Mouse (Mus musculus) right cerebral cortex, postnatal 10 days (tissue): ENCODE measurements at regions not wholly inside any gene's neighbourhood (a gene's known extent, or its start where the extent isn't known, plus 50 kb on each side); places are given as distances from the start of the nearest gene placed in this dataset.

Experiments used
- DNase-seq, 2 experiments: peaks; one replicate each; pipeline ENCODE4 v3.0.0; 2021; ENCODE audit warnings: low spot score in 2 of 2

DNA sequence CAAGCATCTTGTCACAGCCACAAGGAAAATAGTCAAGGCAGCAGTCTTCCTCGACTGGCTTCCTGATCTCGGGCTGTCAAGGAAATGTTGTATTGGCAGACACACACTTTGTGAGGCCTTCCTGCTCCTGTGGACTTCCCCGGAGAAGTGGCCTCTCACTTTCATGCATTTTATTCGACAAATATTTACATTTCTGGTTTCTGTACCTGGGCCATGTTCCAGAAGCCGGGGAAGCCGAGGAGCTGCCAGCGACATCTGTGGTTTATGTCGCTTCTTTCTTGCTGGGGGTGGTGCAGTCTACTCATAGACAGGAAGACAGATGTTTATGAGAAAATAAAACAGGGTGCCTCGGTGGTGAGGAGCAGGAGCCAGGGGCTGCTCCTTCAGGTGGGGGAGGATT is 372.5 kb upstream of the Kcnab2 start:
- DNase-seq = no peak

DNA sequence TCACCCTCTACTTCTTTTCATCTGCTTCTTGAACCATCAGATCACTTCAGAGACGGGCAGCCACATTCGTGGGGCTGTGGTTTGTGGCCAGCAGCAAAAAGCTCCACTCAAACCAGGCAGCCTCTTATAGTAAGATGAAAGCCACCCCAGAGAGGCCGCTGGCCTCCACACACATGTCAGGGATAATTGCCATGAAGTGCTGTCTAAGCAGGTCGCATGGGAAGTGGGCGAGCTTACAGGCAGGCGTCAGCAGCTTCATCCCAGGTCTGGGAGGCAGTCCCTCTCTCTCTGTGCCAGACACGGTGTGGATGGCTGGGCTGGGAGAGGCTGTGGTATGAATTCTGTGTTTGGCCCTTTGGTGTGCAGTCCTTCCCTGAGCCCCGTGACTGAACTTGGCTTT is 358.4 kb upstream of the Kcnab2 start:
- DNase-seq = no peak

DNA sequence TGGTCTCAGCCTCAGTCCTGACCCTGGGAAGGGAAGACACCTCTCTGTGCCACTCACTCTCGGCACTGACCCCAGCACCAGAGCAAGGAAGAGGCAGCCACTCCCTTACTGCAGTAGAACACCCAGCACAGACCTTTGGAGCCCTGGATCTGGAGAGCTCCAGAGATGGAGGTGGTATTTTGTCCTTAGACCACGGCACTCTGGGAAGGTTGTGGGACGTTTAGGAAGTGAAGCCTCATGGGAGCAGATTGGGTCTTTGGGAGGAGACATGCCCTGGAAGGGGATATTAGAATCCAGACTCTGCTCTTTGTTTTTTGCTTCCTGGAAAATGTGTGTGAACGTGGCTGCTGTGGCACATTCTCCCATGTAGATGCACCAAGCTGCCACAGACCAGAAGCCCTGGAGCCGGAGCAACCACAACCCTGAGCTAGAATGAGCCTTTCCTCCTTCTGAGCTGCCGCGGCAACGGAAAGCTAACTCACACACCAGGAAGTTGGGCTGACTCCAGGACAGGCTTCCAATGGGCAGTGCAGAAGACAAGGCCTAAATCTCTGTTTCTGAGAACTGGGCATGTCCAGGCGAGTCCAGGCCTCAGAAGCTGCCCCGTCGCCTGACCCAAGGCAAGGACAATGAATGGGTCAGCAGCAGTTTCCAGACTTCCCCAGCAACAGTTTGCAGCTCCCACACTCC is 356.9 kb upstream of the Kcnab2 start:
- no peak for DNase-seq

DNA sequence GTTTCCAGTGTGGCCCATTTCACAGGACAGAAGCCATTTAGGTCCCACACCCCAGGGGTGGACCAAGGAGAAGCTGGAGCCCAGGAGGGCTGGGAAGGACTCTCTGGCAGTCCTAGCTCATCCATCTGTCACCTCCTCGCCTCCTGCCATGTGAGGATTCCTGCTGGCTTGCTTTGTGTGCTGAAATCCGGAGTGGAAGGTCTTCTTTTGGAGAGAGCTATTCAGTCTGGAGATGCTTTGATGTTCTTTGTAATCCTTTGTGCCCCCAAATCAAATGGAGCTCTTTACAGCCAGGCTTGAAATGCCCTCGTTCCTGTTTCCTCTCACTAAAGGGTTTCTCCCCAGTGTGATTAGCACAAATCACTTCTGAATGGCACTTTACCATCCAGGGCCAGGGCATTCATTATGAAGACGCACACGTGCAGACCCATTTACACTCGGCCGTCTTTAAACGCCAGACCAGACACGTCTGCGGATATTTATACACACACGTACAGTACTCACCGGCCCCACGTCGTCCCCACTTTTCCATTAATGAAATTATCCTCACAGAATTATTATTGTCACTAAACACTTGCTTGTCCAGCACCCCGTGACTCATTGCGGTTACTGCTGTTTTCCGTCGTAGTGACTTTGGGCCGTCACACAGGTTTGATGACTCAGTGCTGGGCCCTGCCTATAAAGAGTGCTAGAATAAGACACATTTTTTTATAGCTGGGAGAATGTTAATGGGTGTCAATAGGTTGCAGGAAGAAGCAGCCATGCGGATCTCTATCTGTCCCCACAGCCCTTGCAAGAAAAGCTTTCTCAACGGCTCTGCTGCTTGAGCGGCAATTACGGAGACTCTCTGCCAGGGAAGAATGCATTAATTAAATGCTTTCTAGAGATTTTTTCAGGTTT is 356.0 kb upstream of the Kcnab2 start:
- no peak for DNase-seq

DNA sequence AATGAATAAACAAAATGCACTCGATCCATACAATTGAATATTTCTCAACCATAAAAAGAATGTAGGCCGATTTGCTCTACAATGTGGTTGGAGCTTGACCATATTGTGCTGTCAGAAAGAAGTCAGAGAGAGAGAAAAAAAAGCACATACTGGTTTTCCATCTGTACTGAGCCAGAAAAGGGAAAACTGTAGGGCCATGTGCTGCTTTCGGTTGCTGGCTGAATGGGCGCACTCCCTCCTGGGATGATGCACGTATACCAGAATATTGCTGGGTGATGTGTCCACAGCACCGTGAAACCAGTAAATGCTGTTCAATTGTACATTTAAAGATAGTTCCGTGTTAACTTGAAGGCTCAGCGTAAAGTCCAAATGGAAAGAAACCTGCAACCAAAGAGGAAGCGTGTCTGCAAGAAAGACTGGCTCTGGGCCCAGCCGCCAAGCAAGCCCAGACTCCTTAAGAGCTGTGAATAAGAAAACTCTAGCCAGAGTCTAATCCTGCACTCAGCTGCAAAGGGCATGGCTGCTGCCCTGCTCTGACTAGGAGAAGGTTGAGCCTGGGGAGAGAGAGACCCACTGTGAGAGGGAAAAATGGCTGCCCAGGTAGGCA is 355.2 kb upstream of the Kcnab2 start:
- peak; percentile 71 to 77 for DNase-seq

DNA sequence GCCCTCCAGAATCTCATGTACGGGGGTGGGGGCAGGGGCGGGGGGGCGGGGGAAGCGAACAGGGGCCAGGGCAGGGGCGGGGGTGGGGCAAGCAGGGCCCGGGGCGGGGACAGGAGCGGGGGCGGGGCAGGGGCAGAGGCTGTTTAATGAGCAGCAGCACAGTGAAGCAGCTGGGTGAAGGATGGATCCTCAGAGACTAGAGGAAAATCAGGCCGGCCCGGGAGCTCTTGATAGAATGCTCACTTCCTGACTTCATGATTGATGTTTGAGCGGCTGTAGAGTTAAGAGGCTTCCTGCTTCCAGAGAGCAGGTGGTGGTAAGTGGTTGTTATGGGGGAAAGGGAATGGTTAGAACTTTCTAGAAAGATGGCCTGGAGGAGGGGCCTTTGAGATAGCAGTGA is 347.5 kb upstream of the Kcnab2 start:
- no peak for DNase-seq

DNA sequence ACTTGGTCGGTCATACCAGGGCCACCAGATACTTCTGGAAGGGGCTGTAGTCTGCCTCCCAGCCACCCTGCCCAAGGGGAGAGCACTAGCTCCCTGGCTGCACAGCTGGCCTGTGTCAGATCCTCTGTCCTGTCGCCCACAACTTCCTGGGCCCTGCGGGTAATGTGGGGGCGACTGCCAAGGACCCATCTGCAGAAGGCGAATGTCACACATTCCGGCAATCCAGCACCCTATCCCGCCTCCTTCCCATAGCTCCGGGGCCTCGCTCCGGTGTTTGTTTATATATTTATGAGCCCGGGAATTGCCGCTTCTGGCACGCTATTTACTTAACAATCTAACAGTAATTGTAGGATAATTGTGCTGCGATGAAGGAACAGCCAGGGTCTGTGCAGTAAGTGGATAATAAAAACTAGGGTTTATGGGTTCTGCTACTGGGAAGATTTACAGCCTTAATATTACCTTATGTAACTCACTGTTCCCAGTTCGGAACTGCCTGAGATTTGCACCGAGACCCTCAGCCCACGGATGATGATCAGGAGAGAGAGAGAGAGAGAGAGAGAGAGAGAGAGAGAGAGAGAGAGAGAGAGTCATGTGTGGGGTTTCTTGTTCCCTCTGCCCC is 338.6 kb upstream of the Kcnab2 start:
- DNase-seq = peak; percentile 34 to 37

DNA sequence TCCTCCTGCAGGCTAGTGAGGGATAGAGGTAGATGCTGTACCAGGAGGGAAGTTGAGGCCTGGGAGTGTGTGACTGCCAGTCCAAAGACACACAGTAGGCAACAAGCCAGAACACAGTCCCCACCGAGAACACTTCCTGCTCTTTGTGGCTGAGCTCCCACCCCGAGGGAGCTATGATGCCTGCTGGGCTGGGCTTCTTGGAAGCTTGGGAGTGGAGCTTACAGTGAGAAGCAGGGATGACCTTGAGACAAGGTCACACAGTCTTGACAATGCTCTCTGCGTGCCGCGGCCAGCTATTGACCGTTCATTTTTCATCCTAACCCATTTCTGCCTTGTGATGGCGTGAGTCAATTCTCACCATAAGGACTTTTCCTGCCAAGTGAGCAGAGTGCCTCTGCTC is 328.9 kb upstream of the Kcnab2 start:
- no peak for DNase-seq

DNA sequence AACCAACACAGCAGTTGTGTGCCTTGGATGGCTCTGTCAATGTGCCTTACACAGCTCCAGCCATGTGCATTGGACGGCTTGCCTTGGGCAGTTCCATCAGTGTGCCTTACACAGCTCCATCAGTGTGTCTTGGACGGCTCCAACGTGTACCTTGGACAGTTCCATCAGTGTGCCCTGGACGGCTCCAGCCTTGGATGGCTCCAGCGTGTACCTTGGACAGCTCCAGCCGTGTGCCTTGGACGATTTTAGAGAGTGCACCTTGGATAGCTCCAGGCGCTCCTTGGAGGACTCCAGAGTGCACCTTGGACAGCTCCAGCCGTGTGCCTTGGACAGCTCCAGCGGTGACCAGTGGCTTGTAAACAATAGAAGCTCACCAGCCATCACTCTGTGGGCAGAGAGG is 321.7 kb upstream of the Kcnab2 start:
- peak in 1 of 2 experiments; percentile 38 for DNase-seq

DNA sequence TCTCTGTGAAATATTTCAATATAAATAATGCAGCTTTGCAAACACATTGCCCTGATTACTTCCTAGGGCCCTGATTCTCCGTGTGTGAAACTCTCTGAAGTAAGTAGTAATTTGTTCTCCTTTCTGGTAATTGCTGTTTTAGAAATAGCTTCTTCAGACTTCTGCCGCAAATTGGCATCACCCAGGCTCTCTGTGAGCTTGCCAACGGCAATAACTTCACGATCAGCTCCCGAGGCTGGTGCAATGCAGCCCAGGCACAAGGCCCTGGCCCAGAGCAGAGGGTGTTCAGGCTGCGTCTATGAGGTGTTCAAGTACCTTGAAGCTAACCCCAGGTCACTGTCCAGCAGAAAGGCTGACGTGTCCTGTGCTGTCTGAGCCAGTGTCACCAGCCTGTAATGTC is 310.8 kb upstream of the Kcnab2 start:
- DNase-seq = peak; percentile 63 to 67

DNA sequence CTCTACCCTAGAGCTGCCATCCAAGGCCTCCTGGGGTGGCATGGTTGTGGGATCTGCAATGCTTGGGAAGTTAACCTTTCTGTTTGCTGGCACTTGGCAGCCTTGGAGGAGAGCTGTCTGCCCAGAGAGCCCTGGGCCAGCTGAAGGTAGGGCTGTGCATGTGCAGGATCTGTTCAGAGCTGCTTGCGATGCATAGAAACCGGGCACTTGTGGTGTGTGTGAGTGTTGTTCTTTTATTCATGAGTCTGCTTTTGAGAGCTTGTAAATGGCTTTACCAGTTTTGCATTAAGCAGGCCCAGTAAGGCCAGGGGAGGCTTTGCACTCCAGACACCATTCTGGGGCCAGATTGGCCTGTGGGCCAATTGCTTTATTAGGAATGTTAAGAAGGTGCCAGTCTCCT is 307.3 kb upstream of the Kcnab2 start:
- DNase-seq = peak; percentile 39 to 41

DNA sequence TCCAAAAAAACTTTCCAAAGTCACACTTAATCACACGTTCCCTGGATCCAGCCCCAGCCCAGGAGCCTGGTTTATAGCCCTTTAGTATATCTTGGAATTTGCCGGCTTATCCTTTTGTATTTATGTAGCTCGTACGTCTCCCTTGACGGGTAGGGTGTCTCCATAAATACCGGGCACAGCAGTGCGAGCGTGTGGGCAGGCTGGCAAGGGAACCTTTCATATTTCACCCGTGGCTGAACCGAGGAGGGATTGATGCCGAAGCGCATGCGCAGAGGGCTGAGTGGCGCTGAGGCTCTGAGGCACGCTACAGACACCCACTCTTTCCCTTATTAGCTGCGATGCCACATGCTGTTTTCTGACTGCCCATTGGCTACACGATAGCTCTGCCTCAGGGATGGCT is 301.9 kb upstream of the Kcnab2 start:
- DNase-seq = peak; percentile 58 to 65

DNA sequence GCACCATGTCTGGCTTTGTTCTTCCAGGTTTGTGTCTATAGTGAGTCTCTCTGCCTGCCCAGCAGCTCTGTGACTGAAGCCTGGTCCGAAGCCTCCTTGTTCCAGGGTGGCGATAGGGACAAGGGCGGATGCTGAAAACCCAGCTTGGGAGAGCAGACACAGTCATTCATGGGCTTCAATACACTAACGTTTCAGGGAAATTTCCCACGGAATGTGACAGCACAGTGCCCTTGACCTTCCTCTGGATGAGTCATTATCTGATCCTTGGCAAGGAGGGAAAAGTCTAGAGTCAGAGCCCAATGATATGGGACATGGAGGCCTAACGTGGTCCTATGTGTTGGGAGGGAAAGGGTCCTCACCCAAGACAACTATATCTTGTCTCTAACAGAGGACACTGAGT is 298.1 kb upstream of the Kcnab2 start:
- no peak for DNase-seq

DNA sequence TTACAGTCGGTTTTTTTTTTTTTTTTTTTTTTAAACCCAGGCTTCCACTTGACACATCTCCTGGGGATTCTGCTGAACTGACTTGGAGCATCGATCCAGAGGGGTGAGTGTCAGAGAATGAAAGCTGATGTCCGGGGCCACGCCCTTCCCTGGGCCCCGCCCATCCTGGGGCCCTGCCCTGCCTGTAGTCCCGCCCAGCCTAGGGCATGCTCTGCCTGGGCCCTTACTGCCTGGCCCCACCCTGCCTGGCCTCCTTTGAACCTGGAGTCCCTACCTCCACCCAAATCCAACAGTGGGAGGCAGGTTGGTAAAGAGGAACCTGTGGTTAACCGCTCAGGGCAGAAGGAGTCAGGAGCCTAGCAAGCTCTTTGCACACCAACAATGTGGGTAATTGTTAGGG is 293.7 kb upstream of the Kcnab2 start:
- DNase-seq = peak in 1 of 2 experiments; percentile 17

DNA sequence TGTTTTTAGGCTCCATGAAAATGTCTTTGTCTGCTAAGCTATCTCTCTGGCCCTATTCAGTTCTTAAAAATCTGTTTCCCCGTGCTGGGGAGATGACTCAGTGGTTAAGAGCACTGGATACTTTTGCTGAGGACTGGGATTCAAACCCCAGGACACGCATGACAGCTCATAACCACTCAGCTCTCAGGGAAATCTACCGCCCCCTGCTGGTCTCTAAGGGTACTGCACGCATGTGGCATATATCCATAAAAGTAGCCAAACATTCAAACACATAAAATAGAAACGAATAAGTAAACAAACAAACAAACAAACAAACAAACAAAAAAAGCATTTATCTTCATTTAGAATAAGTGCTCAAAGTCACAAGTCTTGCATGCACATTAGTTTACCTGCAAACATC is 289.7 kb upstream of the Kcnab2 start:
- peak in 1 of 2 experiments; percentile 7 for DNase-seq

DNA sequence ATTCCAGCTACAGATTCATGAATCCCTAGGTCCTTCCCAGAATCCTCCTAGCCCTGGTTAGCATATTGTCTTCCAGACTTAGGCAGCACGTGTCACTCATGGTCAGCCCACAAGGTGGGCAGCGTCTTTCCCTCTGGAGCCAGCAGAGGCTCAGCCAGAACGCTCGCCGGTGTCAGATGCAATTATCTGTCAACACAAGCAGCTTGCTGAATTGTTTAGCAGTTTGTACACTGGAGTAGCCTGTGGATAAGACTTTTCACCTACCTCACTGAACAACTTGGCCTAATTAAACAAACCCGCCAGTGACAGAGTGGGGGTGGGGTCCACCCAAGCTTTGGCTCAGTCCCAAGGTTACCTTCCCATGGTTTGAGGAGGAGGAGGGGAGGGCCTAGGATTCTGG is 285.4 kb upstream of the Kcnab2 start:
- no peak for DNase-seq

DNA sequence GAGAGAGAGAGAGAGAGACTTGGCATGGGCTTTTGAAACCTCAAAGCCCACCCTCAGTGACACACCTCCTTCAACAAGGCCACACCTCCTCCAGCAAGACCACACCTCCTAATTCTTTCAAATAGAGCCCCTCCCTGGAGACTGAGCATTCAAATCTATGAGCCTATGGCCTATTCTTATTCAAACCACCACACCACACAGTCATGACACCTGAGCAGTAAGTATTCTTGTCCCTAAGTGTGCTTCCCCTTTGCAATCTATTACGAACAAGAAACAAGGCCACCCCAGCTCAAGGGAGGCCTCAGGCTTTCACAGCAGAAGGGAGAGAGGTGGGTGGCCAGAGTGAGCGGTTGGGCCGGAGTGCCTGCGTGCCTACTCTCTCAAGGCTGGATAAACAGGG is 284.9 kb upstream of the Kcnab2 start:
- DNase-seq = no peak

DNA sequence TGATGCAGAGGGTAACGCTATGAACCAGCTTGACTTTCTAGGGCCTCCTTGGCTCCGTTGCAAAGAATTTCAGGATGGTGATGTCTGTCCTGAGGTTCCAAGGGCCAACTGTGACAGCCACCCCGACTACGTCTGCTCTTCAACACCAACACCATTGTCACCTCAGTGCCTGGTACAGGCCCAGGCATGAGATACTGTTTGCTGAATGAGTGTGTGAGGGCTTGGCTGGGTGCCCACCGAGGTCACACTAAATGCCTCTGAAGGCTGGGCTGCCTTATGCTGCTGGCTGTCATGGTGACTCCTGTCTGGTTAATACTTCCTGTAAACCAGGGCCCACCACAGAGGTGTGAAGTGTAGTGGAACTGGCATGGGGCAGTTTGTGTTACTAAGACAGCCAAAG is 279.5 kb upstream of the Kcnab2 start:
- DNase-seq = peak in 1 of 2 experiments; percentile 27

DNA sequence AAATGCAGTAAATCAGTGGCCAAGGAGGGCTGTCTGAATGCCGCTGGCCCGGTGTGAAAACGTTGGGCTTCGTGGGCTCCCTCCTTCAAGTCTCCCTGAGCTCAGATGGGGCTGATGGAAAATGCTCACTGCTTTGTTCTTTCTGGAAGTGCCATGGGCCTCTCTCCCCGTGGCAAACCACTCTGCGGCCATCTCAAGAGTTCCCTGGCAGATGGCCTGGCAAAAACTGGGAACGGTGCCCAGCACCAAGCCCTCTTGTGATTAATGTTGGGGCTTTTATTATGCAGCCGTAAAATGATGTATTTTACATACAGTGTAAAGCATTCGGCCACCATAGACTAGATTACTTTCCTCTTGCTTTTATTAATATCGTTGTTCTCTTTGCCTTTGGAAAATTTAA is 278.9 kb upstream of the Kcnab2 start:
- DNase-seq = peak; percentile 38 to 61

DNA sequence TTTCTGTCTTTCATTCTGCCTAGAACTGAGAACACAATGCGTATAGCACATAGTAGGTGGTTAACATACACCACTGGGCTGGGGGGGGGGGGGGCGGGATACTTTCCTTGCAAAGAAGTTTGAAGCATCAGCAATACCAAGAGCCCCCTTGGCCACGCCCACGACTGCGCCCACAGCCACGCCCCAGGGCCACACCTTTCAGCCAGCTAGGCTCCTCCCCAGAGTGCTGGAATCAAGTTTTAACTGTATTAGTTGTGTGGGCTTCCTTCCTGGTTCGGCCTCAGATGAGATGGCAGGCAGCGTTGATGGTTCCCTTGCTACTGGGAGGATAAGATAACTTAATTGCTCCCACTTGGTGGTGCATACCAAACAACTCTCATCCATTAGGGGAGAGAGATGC is 278.1 kb upstream of the Kcnab2 start:
- no peak for DNase-seq

DNA sequence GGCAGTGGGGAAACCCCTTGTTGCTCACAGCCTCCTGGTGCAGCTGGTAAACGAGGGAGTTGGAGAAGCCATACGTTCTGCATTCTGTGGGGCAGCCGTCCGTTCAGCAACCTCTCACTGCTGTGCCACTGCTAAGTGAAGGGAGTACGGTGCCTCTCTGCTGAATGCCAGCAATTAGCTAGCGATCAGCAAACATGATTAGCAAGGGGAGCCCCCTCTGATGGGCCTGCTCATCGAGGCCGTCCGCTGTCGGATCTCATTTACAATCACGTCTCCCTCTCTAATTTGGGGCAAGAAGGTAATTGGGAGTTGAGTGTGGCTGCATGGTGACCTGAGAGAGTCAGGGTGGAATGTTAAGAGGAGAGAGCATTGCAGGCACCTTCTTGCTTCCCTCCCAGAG is 266.7 kb upstream of the Kcnab2 start:
- DNase-seq = peak in 1 of 2 experiments; percentile 14

DNA sequence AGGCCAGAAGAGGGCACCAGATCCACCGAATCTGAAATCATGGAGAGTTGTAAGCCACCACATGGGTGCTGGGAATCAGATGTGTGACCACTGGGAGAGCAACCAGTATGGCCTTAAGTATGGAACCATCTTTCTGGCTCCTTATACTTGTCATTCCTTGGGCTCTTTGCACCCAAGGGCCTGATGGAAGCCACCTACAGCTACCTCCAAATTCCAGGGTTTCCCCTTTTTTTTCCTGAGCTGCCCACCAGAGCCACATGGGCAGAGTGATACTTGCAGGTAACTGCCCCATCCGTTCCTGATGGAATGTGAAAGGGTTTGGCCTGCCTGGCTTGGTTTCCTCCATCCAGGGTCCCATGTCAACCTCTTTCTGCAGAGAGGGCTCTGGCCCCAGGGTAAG is 255.3 kb upstream of the Kcnab2 start:
- peak in 1 of 2 experiments; percentile 19 for DNase-seq
